Mouse (Mus musculus) MEL (cell line): ENCODE data around the gene Ift27. TPM values are rescaled to one million over a fixed set of nuclear protein-coding genes. Genes with fewer than 3 reads are reported as not detected.

Experiments used
- DNase-seq: peaks from one replicate; pipeline ENCODE4 v3.0.0; 2011; ENCODE audit warnings: low read depth, low spot score
- H3K27ac ChIP-seq: 2 replicates; pipeline ENCODE4 v1.5.1; 2012; ENCODE audit warnings: low read depth, mild to moderate bottlenecking, control low read depth, low read length, moderate library complexity; ENCODE audit not compliant: control insufficient read depth
- H3K27me3 ChIP-seq, 2 experiments: fragments of 150-350 bp in 1 of 2; sonication (generic) in 1 of 2; 2 replicates each; pipeline ENCODE4 v1.6.1; 2012; ENCODE audit warnings: low read length in 2 of 2, mild to moderate bottlenecking in 2 of 2, improper control_type of control experiment in 1 of 2, moderate library complexity in 1 of 2; ENCODE audit not compliant: insufficient read depth in 2 of 2, control insufficient read depth in 1 of 2
- H3K36me3 ChIP-seq, 2 experiments: 2 replicates each; pipeline ENCODE4 v1.6.1; 2012 to 2014; ENCODE audit warnings: low read length in 2 of 2, improper control_type of control experiment in 1 of 2, inconsistent platforms in 1 of 2, mild to moderate bottlenecking in 1 of 2; ENCODE audit not compliant: insufficient read depth in 2 of 2, control insufficient read depth in 1 of 2
- H3K4me1 ChIP-seq, 2 experiments: fragments of 150-350 bp in 1 of 2; sonication (generic) in 1 of 2; 2 replicates each; pipeline ENCODE4 v1.6.1; 2012; ENCODE audit warnings: low read length in 2 of 2, improper control_type of control experiment in 1 of 2, mild to moderate bottlenecking in 1 of 2; ENCODE audit not compliant: insufficient read depth in 2 of 2, control insufficient read depth in 1 of 2
- H3K4me3 ChIP-seq, 2 experiments: fragments of 150-350 bp in 1 of 2; sonication (generic) in 1 of 2; 2 replicates each; pipeline ENCODE4 v1.5.1; 2012; ENCODE audit warnings: low read depth in 2 of 2, low read length in 2 of 2, mild to moderate bottlenecking in 2 of 2, moderate library complexity in 2 of 2, control low read depth in 1 of 2, improper control_type of control experiment in 1 of 2; ENCODE audit not compliant: control insufficient read depth in 1 of 2, insufficient read depth in 1 of 2
- H3K79me2 ChIP-seq: 2 replicates; pipeline ENCODE4 v1.6.1; 2012; ENCODE audit warnings: mild to moderate bottlenecking, low read length, moderate library complexity; ENCODE audit not compliant: control insufficient read depth, poor library complexity, insufficient read depth
- H3K9ac ChIP-seq: 2 replicates; pipeline ENCODE4 v1.6.1; 2012; ENCODE audit warnings: low read depth, mild to moderate bottlenecking, control low read depth, low read length, moderate library complexity; ENCODE audit not compliant: control insufficient read depth, poor library complexity, severe bottlenecking
- H3K9me3 ChIP-seq: fragments of 150-350 bp; sonication (generic); replicated peaks from 2 replicates; pipeline ENCODE4 v1.6.1; 2012; ENCODE audit warnings: mild to moderate bottlenecking, low read length, improper control_type of control experiment, moderate library complexity; ENCODE audit not compliant: insufficient read depth
- ZMIZ1 ChIP-seq: IDR thresholded peaks from 2 replicates; pipeline ENCODE4 v1.6.1; 2012; ENCODE audit warnings: low read depth, mild to moderate bottlenecking, inconsistent platforms, low read length, improper control_type of control experiment, moderate library complexity
- polyA plus RNA-seq, 2 experiments: library from polyadenylated mRNA; stranded (reverse) in 1 of 2; unstranded in 1 of 2; fragments of >175 nt in 1 of 2; fragments of >200 nt in 1 of 2; gene quantifications; 2 replicates each; pipeline versions ENCODE4 v1.2.1 to v1.2.4; 2012; ENCODE audit warnings: low replicate concordance in 2 of 2, low read depth in 1 of 2; ENCODE audit not compliant: insufficient read length in 2 of 2, insufficient read depth in 1 of 2, missing spikeins in 1 of 2
- total RNA-seq: library from RNA; depleted of rRNA; stranded (reverse); fragments of 300-350 nt; gene quantifications from 2 replicates; pipeline ENCODE4 v1.2.3, GENCODE M21; 2012; rRNA removed

The Ift27 gene
- total and polyA plus RNA-seq, 3 experiments, result 10.4 to 18.0 TPM; not detected in 1

- Histone ChIP-seq H3K27ac (no peak overlapping the region), H3K4me3 (no peak overlapping the region), H3K9me3 (no peaks in the 10 kb centered on the region), H3K36me3 (no peaks in the 10 kb centered on the region), H3K4me1 (no peaks in the 10 kb centered on the region), H3K27me3 (peaks cover 0 to 7% of the 10 kb centered on the region in 2 experiments; a peak in 3 of 4 replicates), H3K9ac (no peak overlapping the region), H3K79me2 (no peaks in the 10 kb centered on the region)
- TF ChIP-seq ZMIZ1, result no peak
- no peak for DNase-seq
Measured at GRCm38 (mm10) chr15:78116244-78116643, 57.7 kb downstream of the Ift27 start.

Other genes with a start within 250 kb of the Ift27 start
- 188 and 207 TPM in 2 replicates for gene Txn2, start 245.1 kb downstream of the Ift27 start, total RNA-seq
- 100 to 1,000 TPM; 114 to 416 TPM for gene Txn2, start 245.1 kb downstream of the Ift27 start, polyA plus RNA-seq
- gene Foxred2, start 217.4 kb downstream of the Ift27 start, total RNA-seq, result 6.3 and 9.9 TPM in 2 replicates
- 10 to 100 TPM in 1 of 2 experiments, not detected in 1; 12.2 TPM for gene Foxred2, start 217.4 kb downstream of the Ift27 start, polyA plus RNA-seq
- 507 and 521 TPM in 2 replicates for gene Eif3d, start 203.3 kb downstream of the Ift27 start, total RNA-seq
- 100 to 1,000 TPM; 619 to 738 TPM for gene Eif3d, start 203.3 kb downstream of the Ift27 start, polyA plus RNA-seq
- gene Cacng2, start 54.1 kb downstream of the Ift27 start, total RNA-seq, result not detected in 2 replicates
- not detected for gene Cacng2, start 54.1 kb downstream of the Ift27 start, polyA plus RNA-seq
- not detected in 2 replicates for gene Pvalb, start 32.3 kb upstream of the Ift27 start, total RNA-seq
- not detected for gene Pvalb, start 32.3 kb upstream of the Ift27 start, polyA plus RNA-seq
- 1.7 and 2.8 TPM in 2 replicates for gene Ncf4, start 70.7 kb upstream of the Ift27 start, total RNA-seq
- gene Ncf4, start 70.7 kb upstream of the Ift27 start, polyA plus RNA-seq, result 10 to 100 TPM in 1 of 2 experiments, not detected in 1; 16.5 TPM
- 0.33 and 0.54 TPM in 2 replicates for gene Csf2rb2, start 131.6 kb upstream of the Ift27 start, total RNA-seq
- 1 to 10 TPM in 1 of 2 experiments, not detected in 1; 1.8 TPM for gene Csf2rb2, start 131.6 kb upstream of the Ift27 start, polyA plus RNA-seq
- gene Csf2rb, start 151.6 kb upstream of the Ift27 start, total RNA-seq, result 2.4 and 3.2 TPM in 2 replicates
- gene Csf2rb, start 151.6 kb upstream of the Ift27 start, polyA plus RNA-seq, result 10 to 100 TPM in 1 of 2 experiments, not detected in 1; 10.1 TPM
- gene Tex33, start 221.8 kb upstream of the Ift27 start, total RNA-seq, result 4.1 and 4.7 TPM in 2 replicates
- 1 to 10 TPM in 1 of 2 experiments, not detected in 1; 4.3 TPM for gene Tex33, start 221.8 kb upstream of the Ift27 start, polyA plus RNA-seq
- gene Tst, start 231.8 kb upstream of the Ift27 start, total RNA-seq, result 34.8 and 36.3 TPM in 2 replicates
- 10 to 100 TPM in 1 of 2 experiments, not detected in 1; 29.5 TPM for gene Tst, start 231.8 kb upstream of the Ift27 start, polyA plus RNA-seq
- 38.6 and 38.7 TPM in 2 replicates for gene Mpst, start 232.3 kb upstream of the Ift27 start, total RNA-seq
- gene Mpst, start 232.3 kb upstream of the Ift27 start, polyA plus RNA-seq, result 10 to 100 TPM in 1 of 2 experiments, not detected in 1; 86.7 TPM